Mouse (Mus musculus): ENCODE results near the gene Ndufb2. TPM values are rescaled to one million over a fixed set of nuclear protein-coding genes. Genes with fewer than 3 reads are reported as not detected.

Gene Ndufb2
- polyA plus RNA-seq, 1 experiment from 2014 or later = 563 TPM

DNA sequence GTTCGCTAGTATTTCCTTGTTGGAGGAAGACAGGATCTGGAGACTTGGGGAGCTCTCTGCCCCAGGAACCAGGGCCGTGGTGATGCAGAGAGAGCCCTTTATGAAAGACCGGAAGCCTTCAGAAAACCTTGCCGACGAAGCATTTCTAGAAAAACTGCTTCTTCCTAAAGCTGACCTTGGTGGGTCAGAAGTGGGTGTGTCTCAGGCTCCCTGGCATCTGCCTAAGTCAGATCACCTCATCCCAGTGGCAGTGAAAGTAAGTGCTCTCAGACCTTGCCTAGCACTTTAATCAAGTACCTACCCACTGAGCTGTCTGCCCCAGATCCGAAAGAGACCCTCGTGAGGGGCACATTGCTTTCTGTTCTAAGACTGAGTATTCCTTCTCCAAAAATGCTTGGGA is 17.4 kb upstream of the Ndufb2 start:
- Histone ChIP-seq H3K4me3 (ENCODE audit: low read length) (peak overlapping the region; percentile 93), H3K4me1 (ENCODE audit: control insufficient read depth, insufficient read depth, low read depth, low read length) (peaks cover 13% of the 10 kb centered on the region), H3K4me2 (ENCODE audit: low read length) (peak overlapping the region; percentile 94), H3K27me3 (replicated peaks; ENCODE audit: control insufficient read depth, insufficient read depth, low read length) (no peaks in the 10 kb centered on the region), H3K36me3 (ENCODE audit: control insufficient read depth, insufficient read depth, low read length) (peaks cover 14% of the 10 kb centered on the region; the same call in 1 of the 2 replicates), H3K9ac (ENCODE audit: low read depth, low read length) (peak overlapping the region; percentile 98), H3K27ac (ENCODE audit: low read depth, low read length) (no peak overlapping the region; the same call in 1 of the 2 replicates), H3K9me3 (ENCODE audit: control insufficient read depth, low read length) (no peaks in the 10 kb centered on the region)
- WGBS = 72% methylated on average over 7 of the region's 7 CpGs
- ATAC-seq = no peak

DNA sequence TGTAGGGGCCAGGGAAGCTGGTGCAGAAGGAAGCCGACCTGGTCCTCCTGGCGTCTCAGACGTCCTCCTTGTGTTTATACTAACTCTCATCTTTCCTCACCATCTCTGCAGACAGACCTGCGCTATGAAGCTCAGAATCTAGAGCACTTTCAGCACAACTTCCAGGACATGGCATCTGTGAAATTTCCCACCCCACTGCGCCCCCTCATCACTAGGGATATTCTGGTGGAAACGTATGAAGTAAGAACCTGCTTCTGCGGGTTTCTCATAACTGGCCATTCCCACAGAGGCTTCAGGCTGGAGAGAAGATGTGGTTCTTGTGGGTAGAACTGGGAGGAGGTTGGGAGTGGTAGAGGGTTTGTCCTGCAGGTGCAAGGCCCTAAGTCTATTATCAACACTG is 12.8 kb upstream of the Ndufb2 start:
- no peaks in the 10 kb centered on the region for H3K27me3 ChIP-seq (replicated peaks; ENCODE audit: control insufficient read depth, insufficient read depth, low read length)
- H3K4me2 ChIP-seq (ENCODE audit: low read length) = no peak overlapping the region
- peaks cover 28% of the 10 kb centered on the region for H3K36me3 ChIP-seq (ENCODE audit: control insufficient read depth, insufficient read depth, low read length)
- no peak overlapping the region for H3K27ac ChIP-seq (ENCODE audit: low read depth, low read length)
- no peak overlapping the region for H3K9ac ChIP-seq (ENCODE audit: low read depth, low read length)
- peaks cover 6% of the 10 kb centered on the region for H3K4me1 ChIP-seq (ENCODE audit: control insufficient read depth, insufficient read depth, low read depth, low read length)
- H3K4me3 ChIP-seq (ENCODE audit: low read length) = no peak overlapping the region
- no peaks in the 10 kb centered on the region for H3K9me3 ChIP-seq (ENCODE audit: control insufficient read depth, low read length)
- ATAC-seq = no peak
- WGBS = 94% methylated on average over 7 of the region's 7 CpGs

DNA sequence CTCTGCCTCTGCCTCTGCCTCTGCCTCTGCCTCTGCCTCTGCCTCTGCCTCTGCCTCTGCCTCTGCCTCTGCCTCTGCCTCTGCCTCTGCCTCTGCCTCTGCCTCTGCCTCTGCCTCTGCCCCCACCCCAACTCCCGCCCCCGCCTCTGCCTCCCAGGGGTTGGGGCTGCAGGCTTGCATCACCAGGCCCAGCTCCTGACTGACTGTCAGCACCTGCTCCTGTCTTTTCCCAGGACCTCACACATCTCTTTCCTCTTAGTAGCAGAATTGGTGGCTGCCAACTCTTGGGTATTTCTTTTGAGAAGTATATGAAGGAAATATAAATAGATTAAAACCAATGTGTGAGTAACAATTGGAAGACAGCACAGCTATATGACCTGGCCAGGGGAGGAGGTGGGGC is 11.8 kb upstream of the Ndufb2 start:
- no peaks in the 10 kb centered on the region for H3K4me1 ChIP-seq (ENCODE audit: control insufficient read depth, insufficient read depth, low read depth, low read length)
- 90% methylated on average over 2 of the region's 2 CpGs for WGBS
- H3K27me3 ChIP-seq (replicated peaks; ENCODE audit: control insufficient read depth, insufficient read depth, low read length) = no peaks in the 10 kb centered on the region
- no peak for ATAC-seq
- no peak overlapping the region for H3K27ac ChIP-seq (ENCODE audit: low read depth, low read length)
- H3K9me3 ChIP-seq (ENCODE audit: control insufficient read depth, low read length) = no peaks in the 10 kb centered on the region
- no peak overlapping the region for H3K9ac ChIP-seq (ENCODE audit: low read depth, low read length)
- H3K36me3 ChIP-seq (ENCODE audit: control insufficient read depth, insufficient read depth, low read length) = peaks cover 30% of the 10 kb centered on the region
- no peak overlapping the region for H3K4me3 ChIP-seq (ENCODE audit: low read length)
- H3K4me2 ChIP-seq (ENCODE audit: low read length) = no peak overlapping the region

DNA sequence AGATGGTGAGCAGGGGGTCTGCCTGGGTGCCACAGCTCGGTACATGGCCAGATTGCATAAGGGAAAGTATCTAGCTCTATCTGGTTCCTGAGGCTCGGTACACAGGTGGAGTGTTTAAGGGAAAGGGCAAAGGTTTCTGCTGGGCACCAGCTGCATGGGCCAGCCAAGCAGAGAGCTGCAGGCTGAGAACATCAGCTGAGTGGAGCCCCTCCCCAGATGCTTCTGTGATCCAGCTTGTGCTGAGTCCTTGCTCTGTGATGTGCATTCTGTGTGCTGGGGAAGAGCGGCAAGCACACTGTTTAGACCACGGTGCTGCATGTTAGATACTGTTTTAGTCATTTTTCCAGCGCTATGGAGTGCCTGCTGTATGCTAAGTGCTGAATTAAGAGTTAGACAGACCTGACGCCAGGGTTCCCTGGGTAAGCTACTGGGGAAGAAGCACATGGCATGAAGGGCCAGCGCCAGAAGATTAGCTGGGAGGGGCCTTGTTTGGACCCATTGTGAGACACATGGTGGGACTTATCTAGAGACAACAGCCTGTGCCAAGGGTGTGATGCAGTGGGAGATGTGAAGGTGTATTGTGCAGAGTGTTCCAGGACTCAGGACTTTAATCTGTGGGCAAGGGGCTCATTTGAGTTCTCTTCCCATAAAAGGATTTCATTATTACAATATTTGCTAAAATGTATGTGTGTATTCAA is 11.1 kb upstream of the Ndufb2 start:
- H3K9ac ChIP-seq (ENCODE audit: low read depth, low read length) = no peak overlapping the region

DNA sequence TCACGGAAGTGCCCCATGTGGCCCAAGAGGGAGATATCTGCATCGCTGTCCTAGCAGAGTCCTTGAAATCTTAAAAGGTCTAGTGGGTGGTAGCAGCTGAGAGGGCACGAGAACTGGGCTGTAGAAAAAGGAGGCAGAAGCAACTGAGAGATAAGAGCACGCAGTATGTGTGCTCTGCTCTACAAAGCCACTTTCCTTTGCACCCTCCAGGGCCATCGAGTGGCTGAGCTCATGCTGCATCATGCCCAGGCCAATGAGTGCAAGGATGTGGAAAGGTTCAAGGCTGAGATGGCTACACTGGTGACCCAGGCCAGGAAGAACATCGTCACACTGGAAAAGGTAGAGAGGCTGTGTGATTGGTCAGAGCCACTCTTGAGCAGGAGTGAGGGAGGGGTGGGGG is 6.9 kb upstream of the Ndufb2 start, which contains the start of gene Gm42420:
Gene Gm42420 (plus strand): TSS at position 237 of the 400 bp plus-strand sequence.
- WGBS = 92% methylated on average over 6 of the region's 6 CpGs
- no peak for ATAC-seq
- no peaks in the 10 kb centered on the region for H3K27me3 ChIP-seq (replicated peaks; ENCODE audit: control insufficient read depth, insufficient read depth, low read length)
- H3K4me3 ChIP-seq (ENCODE audit: low read length) = no peak within 1 kb of the TSS
- H3K27ac ChIP-seq (ENCODE audit: low read depth, low read length) = no peak within 1 kb of the TSS
- no peak within 1 kb of the TSS for H3K4me2 ChIP-seq (ENCODE audit: low read length)
- peaks cover 31% of the 10 kb centered on the region for H3K36me3 ChIP-seq (ENCODE audit: control insufficient read depth, insufficient read depth, low read length)
- H3K4me1 ChIP-seq (ENCODE audit: control insufficient read depth, insufficient read depth, low read depth, low read length) = no peaks in the 10 kb centered on the region
- H3K9ac ChIP-seq (ENCODE audit: low read depth, low read length) = no peak within 1 kb of the TSS
- H3K9me3 ChIP-seq (ENCODE audit: control insufficient read depth, low read length) = no peaks in the 10 kb centered on the region

More for the DNA sequence above, 11.1 kb upstream of the Ndufb2 start:
- Histone ChIP-seq H3K4me2 (ENCODE audit: low read length) (no peak overlapping the region), H3K4me1 (ENCODE audit: control insufficient read depth, insufficient read depth, low read depth, low read length) (no peaks in the 10 kb centered on the region), H3K27ac (ENCODE audit: low read depth, low read length) (no peak overlapping the region), H3K27me3 (replicated peaks; ENCODE audit: control insufficient read depth, insufficient read depth, low read length) (no peaks in the 10 kb centered on the region), H3K4me3 (ENCODE audit: low read length) (no peak overlapping the region), H3K9me3 (ENCODE audit: control insufficient read depth, low read length) (no peaks in the 10 kb centered on the region), H3K36me3 (ENCODE audit: control insufficient read depth, insufficient read depth, low read length) (peaks cover 32% of the 10 kb centered on the region)
- ATAC-seq = no peak
- 78% methylated on average over 7 of the region's 7 CpGs for WGBS

DNA sequence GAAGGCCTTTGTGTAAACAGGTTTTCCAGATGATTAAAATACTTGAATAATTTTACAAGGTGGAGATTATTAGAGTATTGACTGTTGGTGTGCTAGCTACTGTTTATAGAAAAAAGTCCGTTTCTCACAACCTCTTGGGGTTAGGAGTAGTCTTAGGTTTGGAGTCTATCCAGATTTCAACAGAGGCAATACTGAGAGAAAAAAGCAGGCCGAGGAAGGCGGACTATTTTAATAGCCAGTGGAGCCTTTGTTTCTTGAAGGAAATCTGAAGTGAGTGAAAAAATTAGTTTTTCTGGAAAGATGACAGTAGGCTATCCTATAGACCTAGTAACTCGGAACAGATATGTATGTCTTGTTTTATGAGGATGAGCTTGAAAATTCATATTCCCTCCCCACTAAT is 893 bp upstream of the Ndufb2 start:
- H3K36me3 ChIP-seq (ENCODE audit: control insufficient read depth, insufficient read depth, low read length) = peaks cover 12% of the 10 kb centered on the region; the same call in 1 of the 2 replicates
- H3K4me3 ChIP-seq (ENCODE audit: low read length) = no peak overlapping the region; the same call in 1 of the 2 replicates
- no peak for ATAC-seq
- 94% methylated on average over 4 of the region's 4 CpGs for WGBS
- no peaks in the 10 kb centered on the region for H3K9me3 ChIP-seq (ENCODE audit: control insufficient read depth, low read length)
- no peak overlapping the region for H3K9ac ChIP-seq (ENCODE audit: low read depth, low read length)
- H3K4me2 ChIP-seq (ENCODE audit: low read length) = no peak overlapping the region; the same call in 1 of the 2 replicates
- no peak overlapping the region for H3K27ac ChIP-seq (ENCODE audit: low read depth, low read length)
- no peaks in the 10 kb centered on the region for H3K27me3 ChIP-seq (replicated peaks; ENCODE audit: control insufficient read depth, insufficient read depth, low read length)
- peaks cover 16% of the 10 kb centered on the region for H3K4me1 ChIP-seq (ENCODE audit: control insufficient read depth, insufficient read depth, low read depth, low read length)

DNA sequence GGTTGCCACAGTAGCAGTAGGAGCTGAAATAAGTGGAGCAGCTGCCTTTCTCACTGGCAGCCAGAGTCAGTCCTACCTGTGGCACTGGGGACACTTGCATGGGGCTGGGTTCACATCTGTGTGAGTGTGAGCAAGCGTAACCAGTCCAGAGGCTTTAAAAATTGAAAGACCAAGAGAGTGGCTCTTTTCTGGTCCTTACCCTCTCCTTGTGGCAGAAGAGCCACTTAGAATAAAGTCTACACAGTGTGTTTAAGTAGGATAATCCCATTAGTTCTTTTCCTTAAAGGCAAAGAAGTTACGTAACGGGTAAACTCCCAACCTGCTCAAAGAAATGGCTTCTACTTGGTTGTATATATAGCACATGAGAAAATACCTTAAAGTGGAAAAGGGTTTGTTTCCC is 8.5 kb downstream of the Ndufb2 start:
- H3K4me1 ChIP-seq (ENCODE audit: control insufficient read depth, insufficient read depth, low read depth, low read length) = no peaks in the 10 kb centered on the region
- no peak for ATAC-seq
- WGBS = 97% methylated on average over 3 of the region's 3 CpGs

DNA sequence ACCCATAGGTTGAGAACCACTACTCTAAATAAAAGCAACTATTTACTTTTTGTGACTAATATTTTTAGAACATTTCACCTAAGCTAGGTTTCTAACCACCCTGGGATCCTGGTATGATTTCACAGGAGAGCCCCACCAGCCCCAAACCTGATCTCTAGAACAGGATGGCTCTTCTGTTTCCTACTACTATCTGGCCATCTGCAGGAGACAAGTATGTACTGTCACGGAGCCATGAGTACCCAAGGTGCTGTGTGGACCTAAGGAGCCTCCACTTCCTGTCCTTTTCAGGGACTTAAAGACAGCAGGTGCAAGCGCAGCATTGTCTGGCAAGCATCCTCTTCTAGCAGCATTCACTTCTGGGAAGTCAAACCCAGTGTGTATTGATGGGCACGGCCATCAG is 9.5 kb downstream of the Ndufb2 start:
- H3K4me2 ChIP-seq (ENCODE audit: low read length) = no peak overlapping the region
- no peaks in the 10 kb centered on the region for H3K27me3 ChIP-seq (replicated peaks; ENCODE audit: control insufficient read depth, insufficient read depth, low read length)
- no peak overlapping the region for H3K9ac ChIP-seq (ENCODE audit: low read depth, low read length)
- H3K4me3 ChIP-seq (ENCODE audit: low read length) = no peak overlapping the region
- H3K36me3 ChIP-seq (ENCODE audit: control insufficient read depth, insufficient read depth, low read length) = peaks cover 29% of the 10 kb centered on the region
- no peaks in the 10 kb centered on the region for H3K4me1 ChIP-seq (ENCODE audit: control insufficient read depth, insufficient read depth, low read depth, low read length)
- WGBS = 82% methylated on average over 3 of the region's 3 CpGs
- no peak for ATAC-seq
- no peaks in the 10 kb centered on the region for H3K9me3 ChIP-seq (ENCODE audit: control insufficient read depth, low read length)
- H3K27ac ChIP-seq (ENCODE audit: low read depth, low read length) = no peak overlapping the region

More for the DNA sequence above, 8.5 kb downstream of the Ndufb2 start:
- H3K36me3 ChIP-seq (ENCODE audit: control insufficient read depth, insufficient read depth, low read length) = peaks cover 29% of the 10 kb centered on the region
- no peak overlapping the region for H3K4me2 ChIP-seq (ENCODE audit: low read length)
- H3K9me3 ChIP-seq (ENCODE audit: control insufficient read depth, low read length) = no peaks in the 10 kb centered on the region
- H3K9ac ChIP-seq (ENCODE audit: low read depth, low read length) = no peak overlapping the region
- no peak overlapping the region for H3K27ac ChIP-seq (ENCODE audit: low read depth, low read length)
- H3K4me3 ChIP-seq (ENCODE audit: low read length) = no peak overlapping the region
- no peaks in the 10 kb centered on the region for H3K27me3 ChIP-seq (replicated peaks; ENCODE audit: control insufficient read depth, insufficient read depth, low read length)

DNA sequence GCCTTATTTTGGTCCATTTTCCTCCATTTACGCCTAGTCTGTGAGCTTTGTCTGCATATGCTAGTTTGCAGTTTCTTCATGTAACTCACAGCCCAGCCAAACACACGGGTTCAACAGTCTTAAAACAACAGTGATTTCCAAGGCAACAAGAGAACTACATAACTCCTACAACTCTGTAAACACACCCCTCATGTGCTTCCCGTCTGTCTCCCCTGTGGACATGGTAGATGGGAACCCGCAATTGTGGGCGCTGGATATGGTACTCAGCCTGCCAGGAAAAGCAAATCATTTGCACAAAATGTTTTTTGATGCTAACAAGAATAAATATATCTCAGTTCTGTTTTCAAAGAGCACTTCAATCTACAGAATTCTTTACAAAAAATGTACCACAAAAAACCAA is 12.2 kb downstream of the Ndufb2 start:
- H3K9me3 ChIP-seq (ENCODE audit: control insufficient read depth, low read length) = no peaks in the 10 kb centered on the region
- no peak for ATAC-seq
- no peak overlapping the region for H3K27ac ChIP-seq (ENCODE audit: low read depth, low read length)
- H3K4me3 ChIP-seq (ENCODE audit: low read length) = no peak overlapping the region
- H3K36me3 ChIP-seq (ENCODE audit: control insufficient read depth, insufficient read depth, low read length) = peaks cover 12% of the 10 kb centered on the region
- no peak overlapping the region for H3K4me2 ChIP-seq (ENCODE audit: low read length)
- H3K27me3 ChIP-seq (replicated peaks; ENCODE audit: control insufficient read depth, insufficient read depth, low read length) = no peaks in the 10 kb centered on the region
- H3K4me1 ChIP-seq (ENCODE audit: control insufficient read depth, insufficient read depth, low read depth, low read length) = no peaks in the 10 kb centered on the region
- H3K9ac ChIP-seq (ENCODE audit: low read depth, low read length) = no peak overlapping the region
- WGBS = 76% methylated on average over 5 of the region's 5 CpGs

All from hindbrain, embryonic 16.5 days (tissue).